Mouse (Mus musculus) heart, adult 2 months (tissue): ENCODE measurements around the gene Rrnad1.

ENCODE experiments used
- EP300 ChIP-seq: fragments of 200-500 bp; IDR thresholded peaks from 2 replicates; pipeline ENCODE4 v1.6.1; 2011; ENCODE audit warnings: low read depth, low read length, control low read depth; ENCODE audit not compliant: insufficient read depth
- POLR2A ChIP-seq: fragments of 200-500 bp; IDR thresholded peaks from 2 replicates; pipeline ENCODE4 v1.6.1; 2011; ENCODE audit warnings: mild to moderate bottlenecking, low read depth, low read length, control low read depth; ENCODE audit not compliant: insufficient read depth

GRCm38 (mm10) chr3:87886004-87886365, 44.5 kb downstream of the Rrnad1 start:
- TF ChIP-seq POLR2A = no peak
- no peak for TF ChIP-seq EP300
